Mouse (Mus musculus): ENCODE measurements around the gene Myzap.

The Myzap gene

DNA sequence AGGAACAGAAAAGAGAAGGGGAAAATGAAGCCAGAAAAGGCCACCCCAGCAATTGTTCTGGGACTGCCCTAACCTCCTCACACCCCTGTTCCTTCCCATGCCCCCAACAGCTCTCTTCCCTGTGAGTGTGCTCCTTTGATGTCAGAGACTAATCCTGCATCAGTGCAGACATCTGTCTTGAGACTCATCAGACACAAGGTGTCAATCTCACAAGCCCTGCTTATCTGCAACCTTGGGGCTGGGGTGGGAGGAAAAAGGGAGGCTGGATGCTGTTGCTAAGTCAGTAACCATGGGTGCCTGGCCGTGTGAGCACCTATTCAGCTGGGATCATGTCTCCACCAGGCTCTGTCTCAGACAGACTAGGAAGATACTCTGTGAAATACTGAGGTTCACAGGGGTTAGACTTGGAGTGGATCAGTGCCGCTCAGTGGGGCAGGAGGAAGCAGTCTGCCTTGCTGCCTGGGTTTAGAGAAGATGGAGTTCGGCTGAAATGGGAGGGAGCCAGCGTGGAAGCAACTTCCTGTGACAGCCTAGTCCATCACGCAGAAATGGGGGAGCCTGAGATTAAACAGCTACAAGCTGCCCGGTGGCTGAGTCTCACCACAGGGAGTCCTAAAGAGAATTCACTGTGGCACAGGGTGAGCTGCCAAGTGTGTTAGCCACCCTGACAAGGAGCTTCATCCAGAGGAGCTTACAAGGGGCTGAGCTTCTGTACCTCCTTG lies 12.9 kb upstream of the Myzap start:
- DNase-seq (ENCODE audit: low read depth, low spot score): no peak

DNA sequence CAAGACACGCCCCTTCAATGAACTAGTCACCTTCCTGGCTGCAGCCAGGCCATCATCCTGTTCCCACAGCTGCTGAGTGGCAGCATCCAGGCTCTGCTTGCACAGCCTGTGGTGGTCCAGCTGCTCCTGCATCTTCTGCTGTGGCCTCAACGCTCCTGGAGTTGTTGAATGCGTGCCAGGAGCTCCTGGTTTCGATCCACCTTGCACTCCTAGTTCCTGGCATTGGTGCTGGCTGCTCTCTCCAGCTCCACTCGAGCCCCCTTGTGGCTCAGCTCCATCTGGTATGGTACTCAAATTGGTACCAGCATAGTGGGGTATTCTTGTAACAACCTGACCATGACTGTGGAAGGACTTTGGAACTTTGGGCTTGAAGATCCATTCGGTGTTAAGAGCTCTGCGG lies 7.7 kb upstream of the Myzap start:
- DNase-seq (ENCODE audit: low read depth, low spot score): no peak

DNA sequence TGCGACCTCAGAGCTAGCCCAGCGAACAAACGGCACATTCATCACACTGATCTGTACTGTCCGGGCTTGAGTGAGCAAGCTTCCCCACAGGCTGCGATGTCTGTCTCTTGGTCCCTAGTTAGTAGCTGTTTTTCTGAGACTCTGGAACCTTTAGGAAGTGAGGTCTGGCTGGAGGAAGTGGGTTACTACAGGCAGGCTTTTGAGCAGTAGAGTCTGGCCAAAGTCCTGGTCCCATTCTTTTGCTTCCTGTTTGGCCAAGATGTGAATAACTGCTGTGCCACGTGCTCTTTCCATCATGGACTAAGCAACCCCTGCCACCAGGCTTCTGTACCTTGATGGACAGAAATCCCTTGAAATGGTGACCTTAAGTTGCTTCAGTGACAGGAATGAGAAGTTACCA lies 4.7 kb upstream of the Myzap start:
- no peak for DNase-seq (ENCODE audit: low read depth, low spot score)

DNA sequence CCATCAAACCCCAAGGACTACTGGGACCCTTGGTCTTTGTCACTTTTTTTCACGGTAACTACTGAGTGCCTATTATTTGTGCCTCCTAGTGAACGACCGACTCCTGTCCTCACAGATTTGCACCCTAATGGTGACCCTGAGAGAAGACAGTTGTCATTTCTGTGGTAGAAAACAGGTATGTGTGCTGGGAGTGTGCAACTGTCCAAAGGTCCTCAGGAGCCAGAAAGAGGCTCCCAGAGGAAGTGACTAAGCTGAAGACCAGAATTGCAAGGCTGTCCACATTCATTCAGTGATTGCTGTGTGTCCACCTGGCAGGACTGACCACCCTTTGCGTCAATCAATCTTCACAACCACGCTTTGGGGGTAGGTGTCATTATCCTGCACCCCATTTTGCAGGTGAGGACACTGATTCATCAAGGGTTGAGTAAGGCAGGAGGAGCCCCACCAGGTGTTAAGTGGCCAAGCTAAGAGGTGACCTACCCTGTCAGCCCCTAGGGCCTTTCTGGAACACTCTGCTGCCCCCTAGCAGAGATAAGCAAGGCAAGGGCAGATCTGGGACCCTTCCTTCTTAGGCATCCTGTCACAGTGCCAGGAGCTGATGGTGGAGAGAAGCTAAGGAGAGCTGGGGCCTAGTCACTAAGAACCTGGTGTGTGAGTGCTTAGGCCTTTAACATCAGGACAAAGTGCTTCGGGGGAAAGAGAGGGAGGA lies 571 bp upstream of the Myzap start:
- DNase-seq (ENCODE audit: low read depth, low spot score): no peak

DNA sequence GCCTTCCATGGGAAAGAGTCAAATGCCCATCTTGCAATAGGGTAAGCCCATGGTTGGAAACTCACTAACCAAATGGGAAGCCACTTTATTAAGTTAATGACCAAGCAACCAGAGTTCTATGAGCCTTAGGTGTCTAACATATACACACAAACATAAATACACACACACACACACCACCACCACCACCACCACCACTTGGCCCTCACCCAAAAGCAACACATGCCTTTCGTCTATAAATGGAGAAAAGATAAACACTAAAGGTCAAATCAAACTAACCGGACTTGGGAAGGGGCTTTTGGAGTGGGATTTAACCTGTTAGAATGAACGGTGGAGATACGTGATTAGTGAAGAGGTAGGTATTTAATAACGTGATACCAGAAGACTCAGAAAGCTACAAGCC lies 1.1 kb downstream of the Myzap start:
- DNase-seq (ENCODE audit: low read depth, low spot score): no peak

DNA sequence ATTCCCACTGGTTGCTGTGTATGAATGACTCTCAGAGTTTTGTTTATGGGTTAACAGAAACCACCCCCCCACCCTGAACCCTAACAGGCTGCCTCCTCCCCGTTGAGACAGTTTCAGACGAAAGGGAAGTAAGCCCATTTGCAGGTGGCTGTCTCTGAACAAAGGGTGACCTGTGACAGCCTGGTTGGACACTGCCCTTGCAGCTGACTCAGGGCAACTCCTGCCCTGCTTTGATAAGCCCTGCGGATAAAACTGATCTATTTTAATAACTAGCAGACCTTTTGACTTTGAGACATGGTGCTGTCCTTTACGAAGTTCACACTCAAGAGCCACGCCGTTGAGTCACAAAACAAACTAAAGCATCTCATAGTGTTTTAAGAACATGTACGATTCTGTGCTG lies 2.4 kb downstream of the Myzap start:
- DNase-seq (ENCODE audit: low read depth, low spot score): no peak

DNA sequence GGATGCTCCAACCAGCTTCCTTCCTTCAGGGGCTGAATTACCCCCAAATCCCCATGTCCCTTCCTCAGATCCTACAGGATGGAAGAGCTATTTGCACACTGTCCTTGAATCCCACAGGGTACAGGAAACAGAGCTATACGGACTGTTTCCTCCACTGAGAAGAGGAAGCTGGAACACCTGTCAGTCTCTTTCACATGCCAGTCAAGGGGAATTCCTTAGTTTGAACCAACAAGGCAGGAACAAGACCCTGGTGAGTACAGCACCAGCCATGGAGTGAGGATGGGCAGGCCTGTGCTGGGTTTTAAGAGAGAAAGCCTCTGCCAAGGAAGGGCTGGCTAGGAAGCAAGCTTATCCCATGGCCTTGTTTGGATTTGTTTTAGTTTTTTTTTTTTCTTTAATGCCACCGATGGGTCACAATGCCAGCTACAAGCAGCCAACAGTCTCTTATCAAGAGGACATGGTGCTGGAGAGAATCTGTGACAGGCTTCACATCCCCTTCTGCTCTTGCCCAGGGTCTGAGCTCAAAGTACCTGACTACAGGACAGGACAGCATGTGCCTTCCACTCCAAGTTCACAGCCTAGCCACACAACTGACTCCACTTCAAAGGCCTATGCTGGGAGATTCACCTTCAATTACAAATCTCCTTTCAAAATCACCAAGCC lies 3.1 kb downstream of the Myzap start:
- DNase-seq (ENCODE audit: low read depth, low spot score): no peak

DNA sequence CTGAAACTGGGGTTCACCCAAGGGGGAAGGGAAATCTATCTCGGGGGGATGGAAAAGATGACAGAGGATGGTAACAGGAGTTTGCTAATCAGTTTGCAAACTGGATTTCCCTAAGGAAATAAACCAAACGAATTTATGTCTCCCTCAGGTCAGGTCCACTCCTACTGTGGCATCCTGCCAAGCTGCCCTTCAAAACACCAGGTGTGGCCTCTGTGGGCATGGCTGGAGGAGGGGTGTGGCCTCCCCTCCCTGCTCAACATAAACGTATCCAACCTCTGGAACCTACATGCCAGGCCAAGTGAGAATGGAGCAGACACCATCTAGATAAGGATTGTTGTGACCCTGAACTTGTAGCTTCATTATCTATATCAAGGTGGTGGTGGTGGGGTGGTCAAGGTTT lies 5.8 kb downstream of the Myzap start:
- DNase-seq (ENCODE audit: low read depth, low spot score): no peak

DNA sequence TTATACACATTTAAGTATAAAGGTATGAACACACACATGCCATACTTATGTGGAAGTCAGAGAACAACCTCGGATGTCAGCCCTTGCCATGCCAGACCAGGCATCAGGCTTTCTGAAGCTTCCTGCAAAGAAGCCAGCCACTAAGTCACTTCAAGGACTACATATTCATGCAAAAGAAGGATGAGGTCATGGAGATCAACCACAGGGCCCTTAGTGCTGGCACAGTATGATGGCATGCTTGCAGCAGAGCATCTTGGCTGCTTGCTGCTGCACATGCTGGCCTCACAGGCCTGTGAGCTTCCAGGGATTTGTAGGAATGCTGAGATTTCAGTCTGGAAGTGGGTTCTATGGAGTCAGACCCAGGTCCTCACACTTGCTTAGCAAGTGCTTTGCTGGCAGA lies 9.4 kb downstream of the Myzap start:
- no peak for DNase-seq (ENCODE audit: low read depth, low spot score)

DNA sequence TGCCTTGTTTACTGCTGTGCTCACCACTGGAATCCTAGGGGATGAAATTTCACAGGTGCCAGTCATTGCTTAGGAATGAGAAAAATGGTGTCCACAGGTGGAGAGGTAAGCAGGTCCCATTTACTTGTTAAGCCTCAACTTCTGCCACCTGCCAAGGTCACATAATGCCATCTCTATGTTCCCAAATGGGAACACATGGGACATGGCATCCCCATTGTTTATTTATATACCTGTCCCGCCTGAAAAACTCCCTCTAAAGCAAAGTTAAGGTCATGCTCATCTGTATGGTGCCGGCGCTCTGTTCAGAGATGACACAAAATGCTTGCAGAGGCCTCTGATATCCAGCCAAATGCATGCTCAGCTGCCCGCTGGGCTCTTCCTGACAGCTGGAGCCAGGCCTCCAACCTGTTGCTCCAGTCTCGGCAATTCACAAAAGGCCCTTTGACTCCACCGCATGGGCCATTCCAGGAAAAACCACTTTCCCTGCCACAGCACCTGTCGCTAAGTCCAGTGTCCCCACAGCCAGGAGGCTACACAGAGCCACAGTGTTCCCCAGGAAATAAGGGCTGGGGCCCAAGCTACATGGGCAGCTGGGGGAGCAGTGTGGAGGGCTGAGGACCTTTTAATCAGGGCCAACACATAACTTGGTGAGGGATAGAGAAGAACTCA lies 13.1 kb downstream of the Myzap start:
- no peak for DNase-seq (ENCODE audit: low read depth, low spot score)

DNA sequence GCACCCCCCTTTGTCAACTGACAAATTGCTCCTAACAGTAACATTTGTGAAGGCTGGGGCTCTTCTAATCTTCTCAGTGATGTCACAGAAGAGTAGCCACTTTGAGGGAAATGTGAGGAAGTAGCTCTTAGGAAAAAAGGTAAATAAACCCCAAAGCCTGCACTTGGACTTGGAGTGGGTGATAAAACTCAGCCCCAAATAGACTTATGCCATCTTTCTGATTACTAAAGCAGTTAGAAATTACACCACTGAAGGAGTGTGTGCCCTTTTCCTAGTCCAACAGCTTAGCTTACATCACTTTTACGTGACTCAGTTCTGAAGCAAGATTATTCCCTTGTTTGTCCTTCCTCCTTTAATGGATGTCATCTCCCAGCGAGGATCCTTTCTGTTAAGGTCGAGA lies 17.7 kb downstream of the Myzap start:
- no peak for DNase-seq (ENCODE audit: low read depth, low spot score)

DNA sequence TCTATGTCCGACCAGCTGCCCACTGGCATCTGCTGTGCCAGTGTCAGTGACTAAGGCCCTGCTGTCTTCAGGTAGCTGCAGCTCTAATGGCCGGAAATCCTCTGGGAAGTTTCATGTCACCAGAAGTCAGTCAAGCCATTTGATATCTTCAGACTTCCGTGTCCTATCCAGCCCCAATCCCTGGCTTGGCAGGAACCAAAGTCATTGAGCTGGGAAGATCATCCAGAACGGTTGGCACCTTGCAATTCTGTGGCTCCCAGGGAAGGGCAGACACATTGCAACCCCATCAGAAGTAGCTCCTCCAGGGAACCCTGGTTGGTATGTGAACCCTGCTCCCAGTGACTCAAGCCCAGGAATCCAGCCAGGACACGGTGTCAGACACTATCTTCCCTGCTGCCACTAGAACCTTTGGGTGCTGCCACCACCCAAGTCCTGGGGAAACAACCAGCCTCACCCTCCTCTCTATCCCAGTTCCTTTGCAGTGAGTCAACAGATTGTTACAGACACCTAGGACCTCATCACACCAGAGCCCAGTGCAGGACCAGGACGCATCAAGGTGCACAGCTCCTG lies 18.3 kb downstream of the Myzap start:
- DNase-seq (ENCODE audit: low read depth, low spot score): no peak

DNA sequence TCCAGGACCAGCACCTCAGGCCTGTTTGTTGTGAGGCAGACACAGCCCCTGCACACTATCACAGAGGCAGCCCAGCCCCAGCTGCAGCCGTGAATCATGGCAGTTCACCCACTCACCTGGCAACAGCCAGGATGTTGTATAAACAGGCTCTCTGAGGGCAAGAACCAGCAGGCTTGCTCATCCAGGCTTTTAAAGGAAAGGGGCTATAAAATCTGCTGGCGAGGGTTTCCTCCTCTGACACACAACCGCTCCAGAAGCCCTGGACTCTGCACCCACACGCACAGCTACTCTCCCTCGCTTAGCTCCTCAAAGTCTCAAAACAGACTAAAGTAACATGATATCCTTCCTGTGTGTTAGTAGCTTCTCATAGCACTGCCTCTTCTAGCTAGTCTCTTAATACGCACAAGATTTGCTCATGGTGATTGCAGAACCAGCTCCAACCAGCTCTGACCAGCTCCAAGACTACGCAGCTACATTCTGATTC lies 21.0 kb downstream of the Myzap start:
- no peak for DNase-seq (ENCODE audit: low read depth, low spot score)

DNA sequence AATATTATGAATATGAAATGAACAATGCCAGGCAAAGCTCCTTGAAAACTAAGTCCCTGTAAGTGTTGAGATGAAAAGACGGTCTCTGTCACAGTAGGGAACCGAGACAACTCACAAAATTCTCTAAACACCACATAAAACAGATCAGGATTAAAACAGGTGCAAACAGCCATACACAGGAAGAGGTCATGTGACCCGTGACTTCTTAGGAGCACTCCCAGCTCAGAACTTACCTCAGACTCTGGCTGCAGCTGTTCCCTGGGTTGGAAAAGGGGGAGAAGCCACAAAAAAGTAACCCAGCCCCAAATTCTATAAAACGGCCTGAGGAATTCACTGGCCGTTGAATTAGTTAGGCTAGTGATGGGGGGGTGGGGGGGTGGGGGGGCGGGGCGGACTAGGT lies 22.0 kb downstream of the Myzap start:
- no peak for DNase-seq (ENCODE audit: low read depth, low spot score)

DNA sequence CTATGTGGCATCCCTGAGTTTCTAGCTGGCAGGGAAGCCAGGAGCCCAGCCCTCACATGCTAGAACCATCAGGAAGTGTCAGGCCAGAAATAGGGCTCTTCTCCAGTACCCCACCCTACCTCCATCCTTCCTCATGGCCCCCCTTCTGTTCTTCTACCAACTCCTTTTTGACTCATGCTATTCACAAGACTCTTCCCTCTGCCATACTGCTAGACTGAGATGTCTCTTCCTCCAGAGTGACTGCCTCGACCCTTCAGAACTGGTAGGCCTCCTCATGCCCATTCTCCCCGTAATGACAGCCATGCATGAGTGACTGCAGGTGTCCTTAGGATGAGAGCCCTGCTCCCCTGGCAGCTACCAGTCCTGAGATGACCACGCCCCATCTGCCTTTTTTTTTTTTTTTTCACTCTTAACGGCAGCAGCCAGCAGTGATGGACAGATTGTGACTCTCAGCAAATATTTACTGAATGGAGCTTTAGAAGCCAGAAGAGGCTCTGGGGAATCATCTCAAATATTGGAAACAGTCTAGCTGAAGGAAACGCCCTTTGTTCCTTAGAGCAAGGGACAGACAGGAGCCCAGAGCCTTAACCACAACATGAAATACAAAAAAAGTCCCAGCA lies 23.7 kb downstream of the Myzap start:
- no peak for DNase-seq (ENCODE audit: low read depth, low spot score)

DNA sequence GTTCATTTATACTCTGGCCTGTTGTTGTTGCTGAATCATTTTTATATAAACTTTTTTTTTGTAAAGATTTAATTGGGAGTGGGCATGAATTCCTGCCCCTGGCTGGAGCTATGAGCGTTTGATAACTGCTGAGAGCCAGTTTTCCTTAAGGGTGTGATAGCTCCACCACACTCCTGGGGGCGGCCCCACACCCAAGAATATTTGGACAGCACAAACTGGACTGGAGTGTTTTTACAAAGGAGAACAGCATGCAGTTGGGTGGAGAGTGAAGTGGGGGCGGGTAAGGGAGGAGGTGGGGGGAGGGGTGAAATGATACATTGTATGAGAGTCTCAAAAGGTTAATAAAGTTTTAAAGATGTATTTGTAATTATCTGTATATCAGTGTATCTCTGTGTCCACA lies 24.8 kb downstream of the Myzap start:
- DNase-seq (ENCODE audit: low read depth, low spot score): no peak

DNA sequence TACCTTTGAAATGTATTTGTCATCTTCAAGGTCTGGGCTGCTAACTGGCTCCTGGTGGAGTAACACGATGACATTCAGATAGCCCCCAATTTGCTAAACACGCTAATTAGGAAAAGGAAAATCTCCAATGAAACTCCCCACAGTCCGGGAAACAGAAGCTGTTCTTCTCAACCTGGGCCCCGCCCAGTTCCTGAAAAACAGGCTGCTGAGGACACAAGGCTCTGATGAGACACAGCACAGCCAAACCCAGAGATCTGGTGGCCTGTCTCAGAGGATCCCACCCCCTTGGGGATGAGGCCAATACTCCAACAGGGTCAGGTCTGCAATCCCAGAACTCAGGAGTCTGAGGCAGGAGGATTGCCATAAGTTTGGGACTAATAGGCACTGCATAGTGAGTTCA lies 25.4 kb downstream of the Myzap start:
- no peak for DNase-seq (ENCODE audit: low read depth, low spot score)

DNA sequence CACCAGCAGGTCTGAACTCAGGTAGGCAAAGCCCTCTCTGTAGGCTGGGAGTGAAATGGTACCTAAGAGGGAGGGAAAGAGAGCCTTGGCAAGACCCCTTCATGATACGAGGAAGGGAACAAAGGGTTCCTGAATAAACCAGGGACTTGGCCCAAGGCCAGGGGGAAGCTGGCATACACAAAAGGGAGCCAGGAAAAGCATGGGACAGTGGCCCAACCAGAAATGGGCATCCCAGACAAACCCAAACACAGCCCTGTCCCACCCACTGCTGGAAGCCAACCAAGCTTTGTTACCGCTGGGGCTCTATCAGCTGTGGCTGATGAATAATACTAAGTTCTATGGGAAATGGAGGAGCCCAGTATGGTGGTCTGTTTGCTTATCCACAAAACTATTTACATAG lies 34.4 kb downstream of the Myzap start:
- DNase-seq (ENCODE audit: low read depth, low spot score): no peak

DNA sequence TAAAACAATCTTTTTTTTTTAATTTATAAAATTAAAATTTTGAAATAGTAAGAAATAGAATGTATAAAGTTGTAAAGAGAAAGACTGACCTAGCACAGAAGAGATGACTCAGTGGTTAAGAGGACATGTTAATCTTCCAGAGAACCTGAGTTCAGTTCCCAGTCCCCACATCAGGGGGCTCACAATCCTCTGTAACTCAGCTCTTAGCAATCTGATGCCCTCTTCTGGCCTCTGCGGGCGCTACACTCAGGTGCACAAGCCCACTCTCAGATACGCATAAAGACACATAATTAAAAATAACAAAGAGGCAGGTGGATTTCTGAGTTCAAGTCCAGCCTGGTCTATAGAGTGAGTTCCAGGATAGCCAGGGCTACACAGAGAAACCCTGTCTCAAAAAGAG lies 38.2 kb downstream of the Myzap start:
- no peak for DNase-seq (ENCODE audit: low read depth, low spot score)

DNA sequence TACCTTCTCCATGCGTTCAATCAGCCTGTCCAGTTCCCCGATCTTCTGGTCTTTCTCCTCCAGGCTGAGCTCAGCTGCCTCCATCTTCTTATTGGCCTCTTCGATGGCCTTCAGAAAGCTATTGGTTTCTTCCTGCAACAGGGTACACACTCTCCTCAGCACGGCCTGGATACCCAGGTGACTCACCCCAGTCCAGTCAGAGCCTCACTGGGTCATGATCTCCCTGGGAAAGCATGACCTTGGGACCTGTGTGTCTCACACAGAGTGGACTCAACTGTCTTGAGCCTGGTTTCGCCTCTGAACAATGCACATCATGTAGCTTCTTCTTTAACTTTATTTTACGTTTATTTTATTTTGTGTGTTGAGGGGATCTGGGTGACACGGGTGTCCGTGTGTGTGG lies 42.0 kb downstream of the Myzap start:
- no peak for DNase-seq (ENCODE audit: low read depth, low spot score)

DNA sequence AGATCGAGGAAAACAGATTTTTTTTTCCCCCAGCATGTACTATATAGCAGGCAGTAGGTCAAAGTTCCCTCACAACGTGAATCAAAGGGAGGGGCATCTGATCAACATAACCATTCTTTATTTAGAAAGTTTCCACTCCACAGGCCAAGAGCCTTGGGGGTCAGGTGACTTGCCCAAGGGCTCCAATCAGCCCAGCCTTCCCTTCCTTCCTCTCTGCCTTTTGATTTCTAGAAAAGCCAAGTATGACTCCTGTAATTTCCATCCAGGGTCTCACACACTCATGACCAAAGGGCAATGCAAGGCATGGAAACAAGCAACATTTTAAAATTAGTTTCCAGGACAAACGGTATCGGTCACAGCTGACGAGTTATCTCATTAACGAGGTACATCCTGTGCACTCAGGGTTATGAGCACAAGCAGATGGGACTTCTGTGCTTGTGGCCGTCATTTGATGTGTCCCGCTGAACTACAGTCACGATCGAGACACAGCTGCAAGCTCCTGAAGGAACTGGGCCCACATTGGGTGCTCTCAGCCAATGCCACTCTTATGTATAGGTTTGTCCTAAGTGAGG lies 44.4 kb downstream of the Myzap start:
- DNase-seq (ENCODE audit: low read depth, low spot score): no peak

All from c-Kit-negative CD71-positive TER-119-positive erythroid progenitor cells, embryonic 14.5 days (primary cell).